Mouse (Mus musculus) brain, embryonic 14.5 days (tissue): ENCODE data around the gene Rab23. TPM values are rescaled to one million over a fixed set of nuclear protein-coding genes. Genes with fewer than 3 reads are reported as not detected.

Experiments used
- DNase-seq: peaks from one replicate; pipeline ENCODE4 v3.0.0-alpha.2; 2011; ENCODE audit warnings: low read depth
- CTCF ChIP-seq: fragments of 200-500 bp; IDR thresholded peaks from 2 replicates; pipeline ENCODE4 v1.5.1; 2012; ENCODE audit warnings: inconsistent platforms, mild to moderate bottlenecking, moderate library complexity, borderline replicate concordance; ENCODE audit not compliant: insufficient read depth, insufficient read length; ENCODE audit errors: extremely low read depth
- POLR2A ChIP-seq: fragments of 200-500 bp; IDR thresholded peaks from 2 replicates; pipeline ENCODE4 v1.6.1; 2012; ENCODE audit warnings: mild to moderate bottlenecking, inconsistent platforms, borderline replicate concordance; ENCODE audit not compliant: poor library complexity, insufficient read depth, insufficient read length, severe bottlenecking; ENCODE audit errors: extremely low read depth
- polyA plus RNA-seq: library from polyadenylated mRNA; depleted of rRNA; stranded (reverse); fragments of >200 nt; gene quantifications from 2 replicates; pipeline ENCODE4 v1.2.3, GENCODE M21; 2012

Rab23 gene
- polyA plus RNA-seq, 1 experiment = 19.8 TPM

DNA sequence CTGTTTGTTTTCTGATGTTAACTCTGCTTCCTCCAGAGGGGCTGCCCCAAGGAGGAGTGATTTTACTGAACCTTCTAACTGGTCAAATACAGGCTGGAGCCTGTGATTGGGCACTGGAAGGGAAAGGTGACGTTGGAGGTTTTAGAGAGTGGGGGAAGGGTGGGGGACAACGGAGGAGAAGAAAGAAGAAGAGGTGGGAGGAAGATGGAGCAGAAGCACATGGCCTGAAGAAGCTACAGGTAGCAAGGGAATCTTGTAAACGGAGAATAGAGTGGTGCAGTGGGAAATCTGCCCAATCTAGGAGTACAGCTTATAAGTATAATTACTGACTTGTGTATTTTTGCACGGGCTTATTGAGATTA is 29.6 kb upstream of the Rab23 start:
- DNase-seq = no peak
- TF ChIP-seq POLR2A (no peak), CTCF (no peak)

DNA sequence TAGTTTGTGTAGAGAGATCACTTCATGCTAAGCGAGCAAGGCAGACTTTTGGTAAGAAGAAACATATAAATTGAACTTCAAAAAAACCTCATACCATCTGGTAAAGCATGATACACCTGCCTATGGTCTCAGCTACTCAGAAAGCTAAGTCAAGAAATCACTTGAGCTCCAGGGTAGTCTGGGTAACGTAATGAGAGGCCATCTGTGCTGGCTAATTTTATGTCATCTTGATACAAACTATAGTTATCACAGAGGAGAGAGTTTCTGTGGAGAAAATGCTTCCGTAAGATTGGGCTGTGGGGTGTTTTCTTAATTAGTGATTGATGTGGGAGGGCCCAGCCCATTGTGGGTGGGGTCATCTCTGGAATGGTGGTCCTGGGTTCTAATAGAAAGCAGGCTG is 25.8 kb upstream of the Rab23 start:
- no peak for TF ChIP-seq POLR2A
- no peak for DNase-seq

DNA sequence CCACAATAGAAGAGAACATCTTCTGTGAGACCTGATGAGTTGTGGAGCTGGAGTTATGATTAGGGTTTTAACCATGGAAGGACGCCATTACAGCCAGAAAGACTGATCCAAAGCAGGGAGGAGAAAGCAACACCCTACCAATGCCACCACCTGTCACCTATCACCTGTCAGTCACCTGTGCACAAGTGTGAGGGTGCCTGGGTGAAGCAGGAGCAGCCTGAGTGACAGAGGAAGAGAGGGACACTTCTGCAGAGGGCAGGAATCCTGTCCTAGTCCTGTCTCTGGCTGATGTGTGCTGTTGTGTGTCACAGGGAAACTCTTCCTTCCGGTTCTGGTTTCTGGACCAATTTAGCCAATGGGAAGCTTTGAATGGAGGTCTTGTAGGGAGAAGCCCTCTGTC is 23.7 kb upstream of the Rab23 start:
- TF ChIP-seq CTCF (no peak), POLR2A (no peak)
- no peak for DNase-seq

DNA sequence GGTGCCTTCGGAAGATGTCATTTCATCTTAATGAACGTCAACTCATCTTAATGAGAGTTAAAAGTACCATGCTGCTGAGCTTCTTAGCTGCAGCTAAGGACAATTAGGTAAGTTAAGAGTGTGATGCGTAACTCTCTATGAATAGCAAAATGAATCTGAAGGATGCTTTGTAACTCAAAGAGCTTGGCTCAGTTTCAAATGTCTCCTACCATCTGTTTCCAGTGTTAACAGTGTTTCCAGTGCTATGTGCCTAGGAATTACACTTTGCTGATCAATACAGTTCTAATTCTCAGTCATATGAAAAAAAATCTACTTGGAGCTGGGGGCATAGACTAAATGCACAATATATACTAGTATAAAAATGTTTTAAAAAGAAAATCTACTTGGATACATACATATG is 18.4 kb upstream of the Rab23 start:
- TF ChIP-seq CTCF (no peak), POLR2A (no peak)
- peak; percentile 62 for DNase-seq

- no peak for DNase-seq
- no peak for TF ChIP-seq POLR2A
- no peak for TF ChIP-seq CTCF
Observed at GRCm38 (mm10) chr1:33709615-33710014, 10.1 kb upstream of the Rab23 start.

GRCm38 (mm10) chr1:33712026-33712425 is 7.7 kb upstream of the Rab23 start:
- DNase-seq = no peak
- no peak for TF ChIP-seq CTCF
- no peak for TF ChIP-seq POLR2A

DNA sequence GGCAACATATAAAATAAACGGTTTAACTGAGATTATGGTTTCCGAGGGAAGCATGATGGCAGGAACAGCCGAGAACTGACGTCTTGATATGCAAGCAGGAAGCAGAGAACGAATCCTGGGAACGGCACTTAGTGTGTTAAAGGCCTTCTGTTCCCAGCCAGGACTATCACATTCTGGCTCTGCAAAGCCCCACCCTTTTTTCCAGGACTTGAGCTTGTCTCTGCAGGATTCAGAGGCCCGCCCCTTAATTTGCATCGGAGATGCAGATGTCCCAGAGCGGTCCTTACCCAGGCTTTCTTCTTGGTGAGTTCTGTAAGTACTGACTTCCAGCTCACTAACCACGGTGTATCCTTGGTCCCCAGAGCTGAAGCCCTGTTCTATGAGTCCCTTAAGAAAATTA is 4.9 kb upstream of the Rab23 start:
- DNase-seq = peak; percentile 81
- TF ChIP-seq CTCF = no peak
- TF ChIP-seq POLR2A = no peak

DNA sequence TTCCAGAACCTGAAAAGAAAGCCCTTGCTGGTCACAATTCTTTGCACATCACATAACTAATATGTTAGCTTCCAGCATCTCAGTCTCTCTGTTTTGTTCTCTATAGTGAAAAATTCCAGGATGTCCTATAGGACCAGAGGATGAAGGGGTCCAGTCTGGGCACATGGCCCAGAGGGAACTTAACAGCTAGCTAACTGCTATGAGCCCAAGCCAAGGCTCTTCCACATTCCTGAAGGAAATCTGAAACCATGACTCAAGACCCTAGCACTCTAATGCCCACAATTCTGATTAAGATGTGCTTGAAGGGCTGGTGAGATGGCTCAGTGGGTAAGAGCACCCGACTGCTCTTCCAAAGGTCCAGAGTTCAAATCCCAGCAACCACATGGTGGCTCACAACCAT is 2.1 kb upstream of the Rab23 start:
- DNase-seq = no peak
- no peak for TF ChIP-seq CTCF
- TF ChIP-seq POLR2A = no peak

DNA sequence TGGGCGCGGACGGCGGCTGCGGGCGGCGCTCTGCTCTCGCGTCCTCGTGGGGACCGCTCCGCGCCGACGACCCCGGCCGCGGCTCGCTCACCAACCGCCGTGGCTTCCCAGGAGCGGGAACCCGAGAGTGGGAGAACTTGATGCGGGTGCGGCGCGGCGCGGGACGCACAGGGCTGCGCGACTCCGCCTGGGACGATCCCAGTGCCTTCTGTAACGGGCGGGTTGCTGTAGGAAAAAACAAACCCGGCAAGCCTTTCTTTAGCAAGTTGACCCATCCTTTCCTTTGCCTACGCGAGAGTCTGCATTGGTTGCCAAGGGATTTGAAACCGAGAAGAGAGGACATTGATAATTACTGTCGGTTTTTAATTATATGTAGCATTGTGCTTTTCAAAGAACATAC is 544 bp downstream of the Rab23 start:
- TF ChIP-seq POLR2A = no peak; the same call in 1 of the 2 replicates
- TF ChIP-seq CTCF = no peak
- DNase-seq = no peak

DNA sequence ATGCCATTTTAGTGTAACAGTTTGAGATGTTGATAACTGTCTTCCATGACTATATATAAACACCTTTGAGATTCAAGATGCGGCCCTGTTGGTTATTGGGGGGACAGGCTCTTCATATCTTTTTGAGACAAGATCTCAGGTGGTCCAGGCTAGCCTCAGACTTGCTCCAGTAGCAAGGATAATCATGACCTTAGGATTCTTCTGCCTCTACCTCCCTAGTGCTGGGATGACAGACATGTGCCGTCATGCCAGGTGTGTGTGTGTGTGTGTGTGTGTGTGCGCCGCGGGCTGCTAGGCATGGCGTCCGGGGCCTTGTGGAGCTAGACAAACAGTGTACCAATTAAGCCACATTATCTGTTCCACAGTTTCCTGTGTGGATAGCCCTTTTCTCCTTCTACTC is 1.3 kb downstream of the Rab23 start:
- DNase-seq = peak; percentile 15
- TF ChIP-seq CTCF = no peak
- TF ChIP-seq POLR2A = no peak

- TF ChIP-seq POLR2A = no peak
- TF ChIP-seq CTCF = no peak
- DNase-seq = no peak
Observed at GRCm38 (mm10) chr1:33724516-33724915, 4.8 kb downstream of the Rab23 start.

DNA sequence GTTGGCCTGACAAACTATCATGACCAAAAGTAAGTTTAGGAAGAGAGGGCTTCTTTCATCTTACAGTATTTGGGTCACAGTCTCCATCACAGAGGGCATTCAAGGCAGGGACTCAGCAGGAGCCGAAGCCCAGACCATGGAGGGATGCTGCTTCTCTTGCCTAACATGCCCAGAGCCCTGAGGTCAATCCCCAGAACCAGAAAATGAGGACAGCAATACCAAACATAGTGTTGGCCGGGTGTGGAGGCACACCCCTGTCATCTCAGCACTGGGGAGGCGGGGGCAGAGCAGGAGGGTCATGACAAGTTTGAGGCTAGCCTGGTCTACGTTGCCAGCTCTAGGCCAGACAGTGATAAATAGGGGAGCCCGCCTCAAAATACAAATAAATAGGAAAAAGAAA is 5.4 kb downstream of the Rab23 start:
- no peak for TF ChIP-seq CTCF
- no peak for TF ChIP-seq POLR2A
- no peak for DNase-seq

- TF ChIP-seq CTCF (no peak), POLR2A (no peak)
Observed at GRCm38 (mm10) chr1:33733044-33733443, 13.4 kb downstream of the Rab23 start.

More at GRCm38 (mm10) chr1:33733044-33733443, 13.4 kb downstream of the Rab23 start:
- DNase-seq = no peak
